Mouse (Mus musculus) retina, postnatal 7 days (tissue): ENCODE data around the gene Chst14.
A peak's percentile ranks its signal among the peaks of the same experiment; 100 is the strongest.

Experiments used
- DNase-seq: peaks from one replicate; pipeline ENCODE4 v3.0.0-alpha.2; 2012; ENCODE audit warnings: low read depth, low spot score

The Chst14 gene

GRCm38 (mm10) chr2:118926361-118926997, at the start of gene Chst14:
Gene Chst14 (plus strand): TSS chr2:118926496.
- no peak for DNase-seq

- DNase-seq = no peak
Measured at GRCm38 (mm10) chr2:118881019-118881418, 45.3 kb upstream of the Chst14 start.

GRCm38 (mm10) chr2:118881956-118882355, 44.3 kb upstream of the Chst14 start:
- no peak for DNase-seq

DNA sequence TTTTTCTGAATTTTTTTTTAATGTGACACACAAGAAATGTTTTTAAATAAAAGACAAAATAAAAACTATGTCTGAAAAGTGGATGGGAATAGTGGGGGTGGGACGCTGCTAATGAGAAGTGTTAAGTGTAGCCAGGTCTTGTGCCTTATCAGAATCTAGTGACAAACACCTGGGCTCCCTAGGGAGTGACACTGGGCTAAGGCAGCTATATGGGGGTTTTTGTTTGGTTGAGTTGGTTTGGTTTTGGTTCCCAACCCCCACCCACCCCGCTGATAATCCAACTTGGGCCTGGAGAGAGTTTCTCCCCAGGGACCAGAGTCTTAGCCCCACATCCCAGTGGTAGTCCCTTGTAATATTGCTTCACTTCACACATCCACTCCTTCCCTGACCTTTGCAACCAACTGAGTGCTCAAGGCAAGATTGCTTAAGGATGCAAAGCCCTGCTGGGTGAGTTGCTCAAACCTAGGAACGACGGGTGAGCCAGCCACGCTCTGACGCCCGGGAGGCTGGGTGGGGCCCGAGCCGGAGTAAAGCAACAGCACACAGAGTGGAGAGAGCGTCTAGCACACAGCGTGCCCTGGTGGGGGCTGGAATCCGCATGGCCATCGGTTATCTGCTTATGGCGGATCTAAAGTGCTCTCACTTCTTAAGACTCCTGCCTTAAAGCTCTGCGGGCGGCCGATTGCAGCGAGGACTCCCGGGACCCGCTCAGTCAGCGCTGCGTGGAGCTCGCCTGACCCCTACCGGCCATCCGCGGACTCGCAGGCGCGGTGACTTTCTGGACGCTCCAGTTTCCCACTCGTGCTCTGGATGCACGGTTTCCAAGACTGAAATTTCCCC, 43.2 kb upstream of the Chst14 start:
- peak; percentile 80 for DNase-seq

DNA sequence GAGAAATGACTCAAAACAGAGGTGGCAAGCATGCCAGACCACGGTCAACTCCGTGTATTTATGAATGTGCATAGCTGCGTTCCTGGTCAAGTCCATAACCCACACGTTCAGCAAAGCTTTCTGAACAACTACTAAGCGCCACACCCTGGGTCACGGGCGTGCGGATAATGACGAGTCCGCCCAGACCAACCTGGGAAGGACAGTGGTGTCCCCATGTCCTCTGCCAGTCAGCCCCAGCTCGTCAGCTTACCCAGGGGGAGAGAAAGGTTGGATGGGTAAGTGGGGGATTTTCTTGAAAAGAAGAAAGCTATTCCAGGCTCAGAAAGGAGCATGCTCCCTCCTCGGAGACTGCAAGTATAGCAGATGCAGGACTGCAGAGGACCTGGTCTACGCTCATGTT, 38.9 kb upstream of the Chst14 start:
- no peak for DNase-seq

- DNase-seq = no peak
Measured at GRCm38 (mm10) chr2:118887845-118888548, 38.3 kb upstream of the Chst14 start.

DNA sequence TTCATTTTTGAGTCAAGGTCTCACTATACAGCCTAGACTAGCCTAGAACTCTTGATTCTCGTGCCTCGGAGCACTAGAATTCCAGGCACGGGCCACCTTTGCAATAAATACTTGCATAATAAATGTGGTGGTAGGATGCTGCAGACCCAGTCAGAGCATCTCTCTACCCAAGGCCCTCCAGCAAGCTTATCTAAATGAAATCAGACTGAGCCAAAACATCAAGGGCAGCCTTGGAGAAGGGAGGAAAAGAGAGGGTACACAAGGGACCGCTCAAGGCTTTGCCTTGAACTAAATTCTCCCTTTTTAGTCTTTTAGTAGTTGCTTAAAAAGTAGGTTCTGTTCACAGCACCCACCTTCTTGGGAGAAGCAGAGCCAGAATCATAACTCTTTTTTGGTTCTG, 35.1 kb upstream of the Chst14 start:
- no peak for DNase-seq

- DNase-seq = no peak
Measured at GRCm38 (mm10) chr2:118895990-118896913, 30.0 kb upstream of the Chst14 start.

GRCm38 (mm10) chr2:118896914-118897291, 29.4 kb upstream of the Chst14 start:
- no peak for DNase-seq

- no peak for DNase-seq
Measured at GRCm38 (mm10) chr2:118897392-118897791, 28.9 kb upstream of the Chst14 start.

DNA sequence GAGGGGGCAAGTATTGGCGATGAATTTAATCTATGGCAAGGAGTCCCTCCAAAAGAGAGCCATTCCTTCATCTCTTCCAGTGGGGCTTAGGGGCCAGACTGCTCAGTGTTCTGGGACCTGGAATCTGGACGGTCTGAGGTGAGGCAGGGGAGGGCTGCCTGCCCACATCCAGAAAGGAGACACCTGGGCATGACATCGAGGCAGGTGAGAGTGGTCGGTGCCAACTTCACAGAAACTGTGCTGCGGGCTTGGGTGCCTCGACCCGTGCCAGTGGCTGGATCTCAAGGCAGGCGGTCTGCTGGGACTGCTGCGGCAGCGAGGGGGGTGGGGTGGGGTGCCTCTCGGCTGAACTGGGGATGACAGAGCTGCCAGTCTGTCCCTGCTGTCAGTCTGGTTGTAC, 28.5 kb upstream of the Chst14 start:
- no peak for DNase-seq

- no peak for DNase-seq
Measured at GRCm38 (mm10) chr2:118898771-118899170, 27.5 kb upstream of the Chst14 start.

GRCm38 (mm10) chr2:118899306-118899705, 27.0 kb upstream of the Chst14 start:
- DNase-seq = no peak

DNA sequence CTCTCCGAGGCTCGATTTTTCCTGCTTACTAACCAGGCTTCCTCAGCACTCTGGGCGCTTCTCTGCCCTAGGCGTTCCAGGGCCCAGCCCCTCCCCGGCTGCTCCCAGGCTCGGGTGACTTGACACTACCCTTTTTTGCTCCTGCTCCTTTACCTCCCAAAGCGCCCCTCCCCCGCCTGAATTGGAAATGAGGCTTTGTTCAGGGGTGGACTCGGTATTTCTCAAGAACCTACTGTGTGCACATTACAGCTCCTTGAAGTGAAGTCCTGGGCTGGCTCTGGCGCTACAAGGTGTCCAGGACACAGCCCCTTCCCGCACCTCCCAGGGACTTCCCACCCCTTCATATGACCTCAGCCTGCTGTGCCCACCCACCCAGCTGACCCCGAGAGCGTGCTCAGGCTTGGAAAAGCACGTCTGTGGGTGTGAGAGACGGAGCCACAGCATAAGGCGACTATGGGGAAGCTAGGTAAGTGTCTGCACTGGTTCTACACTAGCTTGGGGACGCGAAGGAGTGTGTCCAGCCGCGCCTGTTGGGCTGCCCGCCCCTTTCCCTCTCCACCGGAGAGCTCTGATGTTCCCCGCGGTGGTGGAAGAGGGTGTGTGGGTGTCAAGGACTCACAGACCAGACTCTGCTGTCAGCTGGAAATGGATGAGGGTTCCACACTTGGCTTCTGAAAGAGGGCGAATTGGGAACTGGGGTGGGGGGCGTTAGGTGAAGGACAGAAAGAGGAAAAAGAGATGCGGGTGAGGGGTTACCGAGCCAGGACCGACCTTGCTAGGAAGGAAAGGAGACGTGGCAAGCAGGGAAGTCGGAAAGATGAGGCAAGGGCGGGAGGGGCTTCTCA, 26.1 kb upstream of the Chst14 start, which contains the start of gene Bahd1:
Gene Bahd1 (plus strand): TSS at position 397 of the 845 bp plus-strand sequence.
- no peak for DNase-seq

DNA sequence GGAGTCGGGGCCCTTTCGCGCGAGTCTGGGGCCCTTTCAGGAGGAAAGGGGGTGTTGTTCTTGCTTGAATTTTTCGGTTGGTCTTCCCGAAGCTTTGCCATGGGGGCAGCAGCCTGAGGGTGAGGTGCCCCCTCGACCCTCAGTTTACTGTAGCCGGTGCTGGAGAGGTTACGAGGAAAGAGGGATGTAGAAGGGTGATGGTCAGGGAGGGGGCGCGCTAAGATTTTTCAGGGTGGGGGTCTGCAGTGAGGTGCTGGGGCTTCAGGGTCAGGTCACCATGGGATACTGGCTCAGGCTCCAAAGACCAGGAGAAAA, 25.5 kb upstream of the Chst14 start:
- no peak for DNase-seq

DNA sequence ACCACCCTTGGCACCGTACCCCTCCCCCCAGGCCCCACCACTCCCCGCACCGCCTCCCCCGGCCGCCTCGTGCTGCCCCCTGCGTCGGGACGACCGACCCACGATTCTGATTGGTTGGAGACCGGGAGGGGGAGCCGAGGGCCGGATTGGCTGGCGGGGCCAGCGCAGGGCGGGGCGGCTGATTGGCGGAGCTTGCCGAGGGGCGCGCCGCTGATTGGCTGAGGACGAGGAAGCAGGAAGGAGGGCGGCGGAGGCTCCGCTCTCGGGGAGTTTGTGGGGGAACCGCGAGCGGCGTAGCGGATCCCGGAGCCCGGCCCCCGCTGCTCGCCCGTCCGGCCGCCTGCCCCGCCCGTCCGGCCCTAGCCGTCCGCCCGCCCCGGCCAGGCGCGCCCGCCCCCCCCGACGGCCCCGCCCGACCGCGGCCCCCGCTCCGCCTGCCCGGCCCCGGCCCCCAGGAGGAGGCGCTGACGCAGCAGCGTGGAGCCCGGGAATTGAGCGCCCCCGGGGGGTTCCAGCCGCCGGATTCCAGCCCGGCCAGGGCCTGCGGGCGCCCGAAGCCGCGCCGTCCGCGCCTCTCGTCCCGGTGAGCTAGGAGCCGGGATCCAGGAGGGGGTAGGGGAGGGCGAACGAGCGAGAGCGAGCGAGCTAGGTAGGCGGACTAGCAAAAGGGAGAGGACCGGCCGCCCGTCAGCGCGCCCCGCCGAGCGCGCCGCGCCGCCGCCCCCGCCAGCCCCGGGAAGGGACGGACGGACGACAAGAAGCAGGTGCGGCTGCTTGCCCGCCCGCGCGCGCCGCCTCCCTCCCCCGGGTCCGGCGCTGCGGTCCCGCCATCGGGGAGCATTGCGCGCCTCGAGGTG, 24.9 kb upstream of the Chst14 start:
- peak; percentile 87 for DNase-seq

- DNase-seq = no peak
Measured at GRCm38 (mm10) chr2:118902051-118903025, 24.0 kb upstream of the Chst14 start.

- no peak for DNase-seq
Measured at GRCm38 (mm10) chr2:118903333-118903741, 23.0 kb upstream of the Chst14 start.
